Mouse (Mus musculus) heart, embryonic 16.5 days (tissue): ENCODE results near the gene Srp72. TPM values are rescaled to one million over a fixed set of nuclear protein-coding genes. Genes with fewer than 3 reads are reported as not detected.

Experiments
- ATAC-seq: fragments of 200-750 bp; cut with Nextera tagmentation; replicated peaks from 2 replicates; pipeline ENCODE4 v1.8.0; 2017; ENCODE audit warnings: moderate number of reproducible peaks; ENCODE audit not compliant: insufficient read depth, low FRiP score; ENCODE audit errors: extremely low read depth
- H3K27ac ChIP-seq: fragments of 300-500 bp; sonication (generic); 2 replicates; pipeline ENCODE4 v1.5.1; 2014; ENCODE audit warnings: mild to moderate bottlenecking, low read length, control low read depth, moderate library complexity
- H3K27me3 ChIP-seq: fragments of 300-500 bp; sonication (generic); 2 replicates; pipeline ENCODE4 v1.6.1; 2014; ENCODE audit warnings: low read length, mixed read lengths; ENCODE audit not compliant: control insufficient read depth, insufficient read depth
- H3K36me3 ChIP-seq: fragments of 300-500 bp; sonication (generic); 2 replicates; pipeline ENCODE4 v1.6.1; 2014; ENCODE audit not compliant: control insufficient read depth, insufficient read depth
- H3K4me1 ChIP-seq: fragments of 300-500 bp; sonication (generic); 2 replicates; pipeline ENCODE4 v1.6.1; 2014; ENCODE audit warnings: low read length, mixed read lengths; ENCODE audit not compliant: control insufficient read depth, insufficient read depth
- H3K4me2 ChIP-seq: fragments of 300-500 bp; sonication (generic); 2 replicates; pipeline ENCODE4 v1.6.1; 2014; ENCODE audit warnings: low read depth, mild to moderate bottlenecking, control low read depth, low read length
- H3K4me3 ChIP-seq: fragments of 300-500 bp; sonication (generic); 2 replicates; pipeline ENCODE4 v1.5.1; 2014; ENCODE audit warnings: mild to moderate bottlenecking, control low read depth, low read length
- H3K9ac ChIP-seq: fragments of 300-500 bp; sonication (generic); 2 replicates; pipeline ENCODE4 v1.6.1; 2014; ENCODE audit warnings: low read length, control low read depth
- H3K9me3 ChIP-seq: fragments of 300-500 bp; sonication (generic); replicated peaks from 2 replicates; pipeline ENCODE4 v1.6.1; 2016; ENCODE audit warnings: low read length; ENCODE audit not compliant: control insufficient read depth
- WGBS: fragments of 180-500 bp; shearing (Covaris S2); extraction: QIAGEN DNeasy Blood & Tissue Kit; methylation state at CpG from one replicate; pipeline ENCODE4 v1.1.7; 2014; 5-methylcytosine and 5-hydroxymethylcytosine counted together
- polyA plus RNA-seq: library from polyadenylated mRNA; unstranded; fragments of >200 nt; fragmentation: Nextera tagmentation; extraction: Ambion mirVana; gene quantifications from 2 replicates; pipeline ENCODE4 v1.2.1, GENCODE M21; 2015

The Srp72 gene
- polyA plus RNA-seq, 1 experiment from 2014 or later = 53.8 TPM

- Histone ChIP-seq H3K4me3 (no peak overlapping the region), H3K27ac (peak overlapping the region; percentile 24), H3K27me3 (no peaks in the 10 kb centered on the region), H3K9me3 (no peaks in the 10 kb centered on the region), H3K36me3 (no peaks in the 10 kb centered on the region), H3K4me1 (peaks cover 37% of the 10 kb centered on the region), H3K9ac (no peak overlapping the region), H3K4me2 (no peak overlapping the region)
- no peak for ATAC-seq
- WGBS = 52% methylated on average over 4 of the region's 4 CpGs
Observed at GRCm38 (mm10) chr5:76947142-76947541, 27.3 kb upstream of the Srp72 start.

- H3K4me1 ChIP-seq = peaks cover 42% of the 10 kb centered on the region
- peak overlapping the region; percentile 24 for H3K27ac ChIP-seq
- no peaks in the 10 kb centered on the region for H3K9me3 ChIP-seq
- no peaks in the 10 kb centered on the region for H3K36me3 ChIP-seq
- H3K4me2 ChIP-seq = peak overlapping the region; percentile 21; the same call in 1 of the 2 replicates
- ATAC-seq = no peak
- H3K4me3 ChIP-seq = no peak overlapping the region
- no peak overlapping the region for H3K9ac ChIP-seq
- WGBS = 74% methylated on average over 4 of the region's 4 CpGs
- no peaks in the 10 kb centered on the region for H3K27me3 ChIP-seq
Observed at GRCm38 (mm10) chr5:76947758-76948157, 26.7 kb upstream of the Srp72 start.

- Histone ChIP-seq H3K27ac (peak overlapping the region; percentile 95), H3K9me3 (no peaks in the 10 kb centered on the region), H3K9ac (peak overlapping the region; percentile 79), H3K4me1 (peaks cover 58% of the 10 kb centered on the region), H3K4me2 (peak overlapping the region; percentile 83), H3K36me3 (no peaks in the 10 kb centered on the region), H3K27me3 (no peaks in the 10 kb centered on the region), H3K4me3 (peak overlapping the region; percentile 92)
- peak; percentile 2 for ATAC-seq
- WGBS = under 1% methylated on average over 24 of the region's 24 CpGs
Observed at GRCm38 (mm10) chr5:76950343-76951105, 24.0 kb upstream of the Srp72 start.

- Histone ChIP-seq H3K27ac (peak within 1 kb of the TSS; percentile 95), H3K9me3 (no peaks in the 10 kb centered on the region), H3K4me3 (peak within 1 kb of the TSS; percentile 92), H3K4me2 (peak within 1 kb of the TSS; percentile 83), H3K36me3 (peaks cover 1% of the 10 kb centered on the region; the same call in 1 of the 2 replicates), H3K9ac (peak within 1 kb of the TSS; percentile 91), H3K4me1 (peaks cover 51% of the 10 kb centered on the region), H3K27me3 (no peaks in the 10 kb centered on the region)
- under 1% methylated on average over 81 of the region's 81 CpGs for WGBS
- ATAC-seq = peak; percentile 95
Observed at GRCm38 (mm10) chr5:76951106-76952027, 23.1 kb upstream of the Srp72 start, which contains the start of the genes Paics and Ppat. Gene Paics, plus strand, starts transcription at chr5:76951307. Gene Ppat, minus strand, starts transcription at chr5:76951578.

GRCm38 (mm10) chr5:76952112-76953040 is 22.1 kb upstream of the Srp72 start:
- no peaks in the 10 kb centered on the region for H3K27me3 ChIP-seq
- H3K27ac ChIP-seq = peak overlapping the region; percentile 95
- peaks cover 43% of the 10 kb centered on the region for H3K4me1 ChIP-seq
- ATAC-seq = no peak
- H3K9me3 ChIP-seq = no peaks in the 10 kb centered on the region
- H3K4me3 ChIP-seq = peak overlapping the region; percentile 92
- WGBS = 11% methylated on average over 7 of the region's 7 CpGs
- H3K36me3 ChIP-seq = peaks cover 11% of the 10 kb centered on the region
- peak overlapping the region; percentile 91 for H3K9ac ChIP-seq
- peak overlapping the region; percentile 81 for H3K4me2 ChIP-seq

GRCm38 (mm10) chr5:76953794-76954193 is 20.7 kb upstream of the Srp72 start:
- H3K4me1 ChIP-seq = peaks cover 31% of the 10 kb centered on the region
- no peak overlapping the region for H3K4me3 ChIP-seq
- no peak overlapping the region for H3K4me2 ChIP-seq
- 72% methylated on average over 3 of the region's 3 CpGs for WGBS
- H3K36me3 ChIP-seq = peaks cover 24% of the 10 kb centered on the region
- no peak overlapping the region for H3K9ac ChIP-seq
- ATAC-seq = no peak
- H3K27ac ChIP-seq = no peak overlapping the region
- H3K27me3 ChIP-seq = no peaks in the 10 kb centered on the region
- no peaks in the 10 kb centered on the region for H3K9me3 ChIP-seq

- ATAC-seq = no peak
- no peak overlapping the region for H3K9ac ChIP-seq
- H3K4me2 ChIP-seq = no peak overlapping the region
- H3K9me3 ChIP-seq = no peaks in the 10 kb centered on the region
- 67% methylated on average over 6 of the region's 6 CpGs for WGBS
- H3K27me3 ChIP-seq = no peaks in the 10 kb centered on the region
- no peak overlapping the region for H3K27ac ChIP-seq
- H3K4me3 ChIP-seq = no peak overlapping the region
- peaks cover 30% of the 10 kb centered on the region for H3K4me1 ChIP-seq
- peaks cover 28% of the 10 kb centered on the region for H3K36me3 ChIP-seq
Observed at GRCm38 (mm10) chr5:76954271-76954900, 20.1 kb upstream of the Srp72 start.

- 78% methylated on average over 4 of the region's 4 CpGs for WGBS
Observed at GRCm38 (mm10) chr5:76955474-76955873, 19.0 kb upstream of the Srp72 start.

More at GRCm38 (mm10) chr5:76955474-76955873, 19.0 kb upstream of the Srp72 start:
- no peaks in the 10 kb centered on the region for H3K27me3 ChIP-seq
- no peaks in the 10 kb centered on the region for H3K9me3 ChIP-seq
- no peak overlapping the region for H3K9ac ChIP-seq
- H3K27ac ChIP-seq = no peak overlapping the region
- ATAC-seq = no peak
- no peak overlapping the region for H3K4me2 ChIP-seq
- peaks cover 21% of the 10 kb centered on the region for H3K4me1 ChIP-seq
- H3K4me3 ChIP-seq = no peak overlapping the region
- H3K36me3 ChIP-seq = peaks cover 34% of the 10 kb centered on the region
